Mouse (Mus musculus) urinary bladder, postnatal 4 days (tissue): Measurements from ENCODE around the gene Aste1.

Experiments
- DNase-seq, 2 experiments: peaks; one replicate each; pipeline ENCODE4 v3.0.0; 2021 to 2022; ENCODE audit warnings: low spot score in 2 of 2

Gene Aste1

DNA sequence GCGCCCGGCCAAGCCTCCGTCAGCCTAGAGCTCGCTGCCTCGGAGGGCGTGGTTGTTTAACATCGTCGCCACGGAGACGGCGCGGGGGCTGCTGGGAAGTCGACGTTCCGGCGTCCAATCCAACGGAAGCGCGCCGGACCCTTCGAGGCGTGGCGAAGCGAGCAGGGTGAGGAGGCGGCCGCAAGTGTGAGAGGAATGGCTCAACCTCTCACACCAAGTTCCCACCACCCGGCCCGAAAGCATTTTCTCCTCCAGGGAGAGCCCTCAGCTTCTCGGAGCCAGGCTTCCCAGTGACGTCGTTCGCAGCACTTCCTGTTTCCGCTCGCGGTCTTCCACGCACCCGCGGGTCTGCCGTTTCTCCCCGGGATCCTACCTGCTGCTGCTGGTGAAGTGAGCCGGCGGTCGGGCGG lies at the start of gene Aste1, which contains the start of gene Nek11:
Gene Aste1 (plus strand): TSS at position 175 of the 410 bp plus-strand sequence.
Gene Nek11 (minus strand): TSS at position 307 of the 410 bp plus-strand sequence.
- DNase-seq = peak; percentile 89 to 96

DNA sequence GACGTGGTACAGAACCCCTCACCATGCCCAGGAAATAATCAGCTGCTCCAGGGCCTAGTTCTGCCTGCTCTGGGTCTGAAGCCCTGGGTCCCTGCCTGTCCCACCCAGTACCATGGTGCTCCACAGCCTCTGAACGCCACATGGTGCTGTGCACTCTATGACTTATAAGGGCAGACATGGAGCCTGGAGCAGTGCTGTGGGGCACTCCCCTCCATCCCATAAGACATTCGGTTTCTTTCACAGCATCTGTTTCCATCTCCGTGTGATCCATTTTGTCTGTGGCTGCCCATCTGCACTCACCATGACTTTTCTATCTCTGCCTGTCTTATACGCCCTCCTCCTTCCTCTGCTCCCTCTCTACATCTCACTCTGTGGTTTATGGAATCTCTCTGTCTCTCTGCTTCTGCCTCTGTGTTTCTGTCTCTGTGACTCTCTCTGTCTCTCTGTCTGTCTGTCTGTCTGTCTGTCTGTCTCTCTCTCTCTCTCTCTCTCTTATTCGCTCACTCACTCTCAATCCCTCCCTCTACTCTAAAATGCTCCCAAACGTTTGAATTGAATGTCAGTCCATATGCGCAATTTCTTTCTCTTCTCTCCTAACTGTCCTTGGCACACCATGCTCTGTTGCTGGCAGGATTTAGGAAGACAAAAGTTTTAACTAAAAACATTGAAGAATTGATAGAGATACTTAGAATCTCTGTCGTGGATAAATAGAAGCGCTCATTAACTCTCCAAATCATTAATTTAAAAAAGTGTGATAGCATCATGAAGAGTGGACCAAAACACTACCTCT lies 46.8 kb upstream of the Aste1 start:
- DNase-seq = no peak

DNA sequence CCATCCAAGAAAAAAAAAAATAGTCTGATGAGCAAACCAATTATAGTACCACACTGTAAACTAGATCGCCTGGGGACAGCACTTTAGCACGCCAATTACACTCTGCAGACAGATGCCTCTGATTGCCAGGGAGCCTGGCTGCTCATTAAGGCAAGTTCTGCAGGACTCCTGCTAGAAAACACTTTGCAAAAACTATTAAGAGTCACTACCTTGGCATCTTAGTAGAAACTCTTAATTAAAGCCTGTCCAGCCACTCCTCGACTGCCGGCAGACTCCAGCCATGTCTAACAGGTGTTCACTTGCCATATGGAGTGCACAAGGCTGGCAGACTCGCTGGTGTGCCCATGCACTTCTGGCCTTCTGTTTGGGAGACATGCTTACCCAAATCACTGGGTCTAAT lies 46.2 kb upstream of the Aste1 start:
- DNase-seq = no peak

DNA sequence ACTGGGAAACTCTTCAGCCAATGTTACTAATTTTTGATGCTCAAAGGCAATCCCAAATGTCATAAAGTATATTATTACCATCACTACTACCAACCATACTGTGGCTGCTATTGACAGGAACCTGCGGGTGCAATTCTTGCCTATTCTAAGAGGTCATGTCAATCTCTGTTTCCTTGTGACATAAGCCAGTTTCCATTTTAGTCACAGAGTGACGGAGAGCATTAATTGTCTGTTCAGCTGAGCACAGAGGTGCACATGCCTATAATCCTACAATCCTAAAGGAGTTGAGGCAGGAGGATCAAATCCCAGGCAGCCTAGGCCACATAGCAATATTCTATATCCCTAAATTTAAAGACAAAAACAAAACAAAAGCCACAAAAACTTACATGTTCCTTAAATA lies 33.0 kb upstream of the Aste1 start:
- no peak for DNase-seq

DNA sequence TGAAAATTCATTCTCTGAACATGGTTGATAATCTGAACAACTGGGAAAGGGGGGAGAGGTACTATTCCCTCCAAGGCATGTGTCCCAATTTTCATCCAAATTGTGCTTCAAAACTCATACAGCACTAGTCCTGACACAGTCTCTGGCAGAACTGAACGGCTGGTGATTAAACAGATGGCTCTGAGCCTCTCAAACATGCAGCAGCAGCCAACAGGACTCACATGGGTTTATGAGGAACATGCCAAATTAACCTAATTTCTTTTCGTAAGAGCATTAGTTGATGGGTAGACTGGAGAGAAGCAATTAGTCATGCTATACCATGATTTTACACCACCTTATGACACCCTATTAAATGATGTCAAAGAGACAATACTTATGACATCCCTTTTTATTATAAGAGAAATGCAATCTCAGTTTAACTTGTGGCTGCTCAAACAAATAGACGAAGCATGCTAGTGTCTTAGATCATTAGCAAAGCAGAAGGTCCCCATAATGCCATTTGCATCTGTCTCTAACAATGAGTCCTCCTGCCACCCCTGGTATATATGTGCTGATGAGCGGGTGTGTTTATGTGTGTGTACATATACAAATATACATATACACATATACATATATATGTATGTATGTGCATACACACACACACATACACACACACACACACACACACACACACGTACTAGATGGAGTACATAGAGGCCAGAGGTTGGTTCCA lies 31.5 kb upstream of the Aste1 start:
- no peak for DNase-seq

DNA sequence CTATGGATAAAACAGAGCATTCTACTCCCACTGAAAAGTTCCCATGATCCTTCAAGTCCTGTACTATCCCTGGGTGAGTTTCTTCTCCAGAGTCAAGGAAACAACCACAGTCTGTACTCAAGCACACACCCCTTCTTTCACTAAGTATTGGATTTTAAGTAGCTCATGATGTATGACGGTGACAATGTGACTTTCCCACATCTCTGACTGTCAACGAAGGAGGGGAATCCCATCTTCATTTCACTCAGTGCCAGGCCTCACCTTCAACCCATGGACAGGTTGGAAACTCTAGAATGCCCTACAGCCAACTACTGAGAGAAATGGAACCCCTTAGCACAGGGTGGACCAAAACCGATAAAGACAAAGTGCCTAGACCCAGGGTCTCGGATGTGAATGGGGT lies 29.0 kb upstream of the Aste1 start:
- DNase-seq = no peak

DNA sequence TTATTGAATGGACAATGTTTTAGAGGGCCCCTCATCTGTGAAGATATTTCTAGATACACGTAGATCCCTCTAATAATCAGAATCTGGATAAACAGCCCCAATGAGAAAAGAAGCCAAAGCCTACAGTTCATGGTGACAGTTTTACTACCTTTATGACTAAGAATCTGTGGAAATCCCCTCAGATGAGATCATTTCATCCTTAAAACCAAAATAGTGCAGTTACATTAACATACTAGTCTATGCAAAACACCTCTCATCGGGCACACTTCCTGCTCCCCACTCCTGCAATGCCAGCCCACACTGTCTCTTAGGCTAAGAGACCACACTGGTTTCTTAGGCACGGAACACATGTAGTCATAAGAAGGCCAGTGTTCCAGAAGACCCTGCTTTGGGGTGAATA lies 26.6 kb upstream of the Aste1 start:
- no peak for DNase-seq

DNA sequence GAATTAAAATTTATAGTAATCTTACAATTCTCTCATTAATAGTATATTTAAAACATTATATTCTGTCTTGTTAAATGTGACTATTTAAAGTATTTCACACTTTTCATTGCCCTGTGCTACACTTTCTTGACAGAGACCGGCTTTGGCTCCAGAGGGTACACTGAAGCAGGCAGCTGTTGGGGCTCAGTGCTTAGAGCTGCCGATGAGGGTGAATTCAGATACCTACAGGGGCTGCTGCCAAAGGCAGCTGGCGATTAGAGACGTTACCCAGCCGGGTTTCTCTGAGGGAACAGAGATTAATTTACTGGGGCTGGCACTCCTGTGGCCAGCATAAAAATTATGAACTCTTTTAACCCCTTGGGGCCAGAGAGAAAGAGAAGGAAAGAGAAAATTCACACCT lies 20.8 kb upstream of the Aste1 start:
- no peak for DNase-seq

DNA sequence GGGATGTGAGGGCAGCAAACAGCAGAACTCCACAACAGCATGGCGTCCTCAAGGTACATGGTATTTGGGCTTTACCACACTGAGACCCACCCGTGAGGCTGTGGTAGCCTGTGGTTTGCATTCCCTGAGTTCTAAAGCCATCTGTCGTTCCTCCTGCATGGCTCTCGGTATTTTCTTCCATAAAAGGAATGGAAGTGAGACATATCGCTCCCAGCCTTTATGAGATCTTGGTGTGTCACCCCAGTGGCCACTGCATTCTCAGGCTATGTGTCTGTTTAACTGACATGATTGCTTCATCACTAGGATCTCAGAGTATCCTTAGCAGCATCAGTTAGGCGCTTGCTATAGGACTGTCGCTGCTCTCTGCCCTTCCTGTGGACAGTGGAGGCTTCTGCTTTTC lies 18.8 kb upstream of the Aste1 start:
- no peak for DNase-seq

DNA sequence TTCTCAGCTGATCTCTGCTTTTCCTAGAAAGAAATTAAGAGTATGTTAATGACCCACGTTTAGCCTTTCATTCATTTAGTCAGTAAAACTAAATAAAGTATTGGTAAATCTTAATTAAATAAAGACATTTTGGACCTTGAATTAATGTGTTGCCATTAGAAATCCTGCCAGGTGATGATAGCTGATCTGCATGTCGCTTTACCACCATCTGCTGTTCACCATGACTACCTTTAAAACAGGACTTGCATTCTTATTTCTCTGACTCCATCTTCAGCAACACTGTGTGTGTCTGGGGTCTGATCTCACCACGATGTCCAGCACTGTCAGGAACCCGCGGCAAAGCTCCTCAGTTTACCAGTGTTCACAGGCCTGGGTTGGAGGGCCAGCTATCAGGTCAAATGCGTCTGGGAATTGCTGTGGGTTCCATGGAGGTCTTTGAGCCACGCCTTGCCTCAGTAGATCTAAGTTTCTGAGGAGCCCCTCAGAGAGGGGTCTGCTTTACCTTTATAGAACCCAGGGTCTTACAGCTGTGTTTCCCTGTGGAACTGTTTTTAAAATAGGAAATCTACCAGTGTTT lies 18.1 kb upstream of the Aste1 start:
- no peak for DNase-seq

DNA sequence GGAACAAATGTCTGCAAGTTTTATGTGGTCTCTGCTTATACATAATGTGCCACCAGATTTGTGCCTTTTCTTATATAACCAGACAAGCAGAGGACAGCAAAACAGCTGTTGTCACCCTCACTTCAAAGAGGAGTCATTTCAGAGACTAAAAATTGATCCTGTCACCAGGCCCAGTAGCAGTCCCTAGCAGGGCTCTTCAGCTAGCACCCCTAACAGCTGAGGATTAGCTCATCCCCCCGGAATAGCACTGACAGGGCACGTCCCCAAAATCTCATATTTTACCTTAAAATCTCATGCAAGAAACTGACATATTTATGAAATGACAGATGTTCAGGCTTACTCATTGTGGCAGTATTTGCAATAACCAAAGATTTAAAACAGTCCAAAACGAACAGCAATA lies 17.6 kb upstream of the Aste1 start:
- no peak for DNase-seq

DNA sequence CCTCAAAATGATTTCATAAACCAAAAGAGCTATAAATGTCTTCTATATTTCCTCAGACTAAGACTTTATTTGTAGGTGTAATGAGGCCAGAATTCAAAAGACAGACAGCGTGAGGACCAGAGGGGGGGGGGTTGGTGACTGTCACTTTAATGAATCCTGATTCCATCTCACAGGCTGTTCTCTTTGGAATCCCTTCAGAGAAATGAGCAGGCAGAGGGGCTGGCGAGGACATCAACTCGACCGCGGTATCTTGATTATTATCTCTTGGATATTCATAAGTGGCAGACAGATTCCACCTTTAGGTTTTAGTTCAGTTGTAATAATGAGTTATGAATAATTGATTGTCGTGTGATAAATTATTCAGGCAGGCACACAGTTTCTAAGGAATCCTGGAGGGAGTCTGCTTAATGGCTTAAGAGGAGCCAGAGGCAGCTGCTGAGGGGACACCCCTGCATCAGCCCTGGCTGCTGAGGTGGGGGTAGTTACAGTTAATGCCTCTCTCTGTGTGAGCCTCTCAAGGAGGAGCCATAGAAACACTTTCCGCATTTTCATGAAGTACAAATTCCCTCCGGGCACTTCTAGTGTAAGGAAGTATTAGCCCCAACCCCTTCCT lies 15.6 kb upstream of the Aste1 start:
- DNase-seq = no peak

DNA sequence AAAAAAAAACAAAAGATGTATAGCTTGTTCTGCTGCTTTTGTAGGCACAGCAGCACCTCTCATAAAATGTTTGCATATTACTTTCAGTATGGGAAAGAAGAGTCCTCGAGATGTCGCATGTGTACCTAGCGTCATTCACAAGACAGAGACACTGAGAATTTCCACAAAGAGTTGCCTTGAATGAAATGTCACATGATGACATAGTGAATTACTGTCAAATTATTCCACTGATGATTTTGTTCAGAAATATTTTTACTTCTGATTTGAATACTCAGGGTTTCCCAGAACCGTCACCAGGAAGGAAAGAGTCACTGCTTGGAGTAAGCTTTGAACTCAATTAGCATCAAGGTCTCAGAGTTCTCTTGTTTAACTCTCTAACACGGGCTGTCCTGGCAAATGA lies 7.8 kb upstream of the Aste1 start:
- no peak for DNase-seq

DNA sequence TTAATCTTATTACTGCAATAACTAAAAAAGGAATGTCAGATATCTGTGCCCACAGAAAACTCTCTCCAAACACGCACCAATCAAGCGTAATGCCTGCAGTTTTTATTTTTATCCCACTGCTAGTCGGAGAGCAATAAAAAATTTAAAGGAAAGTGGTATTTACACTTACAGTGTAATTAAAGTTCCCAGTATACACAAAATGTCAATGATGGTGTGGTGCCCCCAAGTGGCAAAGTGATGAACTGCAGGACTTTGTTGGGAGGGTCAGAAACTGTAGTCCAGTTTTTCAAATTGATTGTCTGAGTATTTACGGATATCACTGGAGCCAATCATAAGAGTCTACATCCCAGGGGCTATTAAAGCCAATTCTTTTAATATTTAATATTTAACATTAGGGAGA lies 5.9 kb upstream of the Aste1 start:
- DNase-seq = peak; percentile 21 to 82

DNA sequence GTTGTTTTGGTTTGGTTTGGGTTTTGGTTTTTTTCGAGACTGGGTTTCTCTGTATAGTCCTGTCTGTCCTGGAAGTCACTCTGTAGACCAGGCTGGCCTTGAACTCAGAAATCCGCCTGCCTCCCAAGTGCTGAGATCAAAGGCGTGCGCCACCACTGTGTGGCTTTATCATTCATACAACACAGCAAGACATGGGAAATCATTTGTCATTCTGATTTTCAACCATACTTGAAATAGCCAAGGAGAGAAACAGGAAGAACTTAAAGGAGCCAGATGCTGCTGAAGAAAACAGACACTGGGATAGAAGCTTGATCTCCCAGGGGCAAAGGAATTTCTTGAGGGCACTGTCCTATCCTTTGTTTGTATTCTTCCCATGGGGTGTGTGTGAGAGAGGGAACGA lies 4.6 kb upstream of the Aste1 start:
- DNase-seq = no peak

DNA sequence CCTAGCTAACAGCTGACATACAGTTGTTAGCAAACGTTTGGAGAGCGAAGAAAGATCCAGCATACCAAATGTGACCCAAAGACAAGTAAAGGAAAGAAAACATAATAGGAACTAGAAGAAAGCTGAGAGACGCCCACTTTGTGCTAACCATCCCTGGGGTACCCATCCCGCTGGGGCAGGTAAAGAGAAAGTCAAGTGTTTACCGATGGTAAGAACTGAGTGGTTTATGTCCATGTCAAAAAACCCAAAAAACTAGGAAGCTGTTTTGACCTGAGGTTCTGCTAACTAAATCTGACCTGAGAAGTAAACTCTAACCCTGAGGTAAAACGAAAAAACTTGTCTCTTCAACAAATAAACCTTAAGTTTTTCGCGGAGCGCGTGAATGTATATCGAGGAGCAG lies 472 bp upstream of the Aste1 start:
- DNase-seq = no peak

DNA sequence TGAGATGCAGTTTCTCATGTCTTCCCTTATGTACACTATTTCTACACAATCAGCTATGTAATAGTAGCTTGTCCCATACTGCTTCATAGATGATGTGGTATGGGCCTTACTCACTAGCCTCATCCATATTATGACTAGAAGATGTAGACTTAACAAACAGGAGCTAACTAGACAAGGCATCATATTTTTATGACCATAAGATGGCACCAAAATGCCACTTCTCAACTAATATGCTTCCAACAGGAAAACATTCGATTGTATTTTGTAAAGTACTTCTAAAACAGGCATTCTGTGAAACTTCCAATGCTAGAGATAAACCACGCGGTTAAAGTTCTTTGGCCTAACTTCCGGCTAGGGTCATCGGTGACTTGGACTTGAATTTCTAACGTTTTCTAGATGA lies 13.4 kb downstream of the Aste1 start:
- no peak for DNase-seq

DNA sequence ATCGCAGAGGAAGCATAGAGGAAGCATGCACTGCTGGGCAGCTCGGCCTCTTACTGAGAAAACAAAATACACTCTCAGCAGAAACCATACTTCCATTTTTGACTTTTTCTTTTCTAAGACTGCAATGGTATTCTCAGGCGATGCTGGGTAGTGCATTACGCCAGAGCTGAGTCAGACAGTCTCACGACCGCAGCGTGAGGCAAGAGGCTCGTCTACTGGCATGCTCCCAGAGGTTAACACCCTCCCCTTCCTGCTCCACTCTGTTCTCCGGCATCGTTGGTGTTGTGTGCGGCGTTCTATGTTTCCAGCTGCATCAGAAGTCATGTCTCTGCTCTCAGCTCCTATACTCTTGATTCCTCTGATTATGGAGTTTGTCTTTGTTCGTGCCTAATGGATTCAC lies 63.8 kb downstream of the Aste1 start:
- DNase-seq = no peak

DNA sequence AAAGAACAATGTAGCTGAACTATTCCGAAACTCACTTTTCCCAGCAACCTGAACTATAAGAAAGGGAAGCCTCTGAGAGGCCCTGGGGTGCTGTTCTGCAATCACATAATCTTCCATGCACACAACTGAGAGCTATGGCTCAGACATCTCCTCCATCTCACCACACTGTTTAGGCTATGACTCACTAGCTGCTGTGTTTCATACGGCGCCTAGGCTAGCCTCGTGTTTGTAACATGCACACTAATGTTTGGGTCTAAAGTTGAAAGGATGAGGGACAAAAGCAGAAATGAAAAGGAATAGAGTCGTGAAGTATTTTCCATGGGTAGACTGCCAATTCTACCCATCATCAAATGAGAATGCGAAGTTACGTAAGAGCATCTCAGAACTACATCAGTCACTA lies 66.3 kb downstream of the Aste1 start:
- no peak for DNase-seq
